Mouse (Mus musculus): ENCODE results near the gene Svs6. TPM values are rescaled to one million over a fixed set of nuclear protein-coding genes. Genes with fewer than 3 reads are reported as not detected.
A peak's percentile ranks its signal among the peaks of the same experiment; 100 is the strongest.
"Not testable (repeated sequence)": the region's sequence is repeated elsewhere in the genome, so short reads cannot be mapped to it uniquely, and the experiment has no call there.

Gene Svs6
- polyA plus RNA-seq, 1 experiment from 2014 or later: not detected

DNA sequence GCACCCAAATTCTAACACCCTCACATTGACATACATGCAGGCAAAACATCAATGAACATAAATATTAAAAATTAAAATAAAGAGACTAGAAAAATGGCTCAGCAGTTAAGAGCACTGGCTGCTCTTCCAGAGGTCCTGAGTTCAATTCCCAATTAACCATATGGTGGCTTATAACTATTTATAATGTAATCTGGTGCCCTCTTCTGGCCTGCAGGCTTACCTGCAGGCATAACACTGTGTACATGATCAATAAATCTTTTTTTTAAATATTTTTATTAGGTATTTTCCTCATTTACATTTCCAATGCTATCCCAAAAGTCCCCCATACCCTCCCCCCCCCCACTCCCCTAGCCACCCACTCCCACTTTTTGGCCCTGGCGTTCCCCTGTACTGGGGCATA lies 27.2 kb downstream of the Svs6 start:
- not testable (repeated sequence) for H3K27ac ChIP-seq (ENCODE audit: low read length); H3K4me1 ChIP-seq (ENCODE audit: insufficient read depth, low read depth, low read length); H3K4me2 ChIP-seq (replicated peaks; ENCODE audit: low read depth, low read length); H3K9me3 ChIP-seq (ENCODE audit: low read length); H3K27me3 ChIP-seq (replicated peaks; ENCODE audit: insufficient read depth, low read length); DNase-seq (ENCODE audit: low spot score); ATAC-seq; H3K9ac ChIP-seq (replicated peaks; ENCODE audit: low read depth); H3K4me3 ChIP-seq (ENCODE audit: low read depth, low read length); H3K36me3 ChIP-seq (ENCODE audit: insufficient read depth, low read length)
- WGBS: 78% methylated on average over 1 of the region's 1 CpGs
- peak; percentile 14; the same call in 1 of the 2 replicates for TF ChIP-seq CTCF (IDR thresholded peaks at IDR 0.05)

DNA sequence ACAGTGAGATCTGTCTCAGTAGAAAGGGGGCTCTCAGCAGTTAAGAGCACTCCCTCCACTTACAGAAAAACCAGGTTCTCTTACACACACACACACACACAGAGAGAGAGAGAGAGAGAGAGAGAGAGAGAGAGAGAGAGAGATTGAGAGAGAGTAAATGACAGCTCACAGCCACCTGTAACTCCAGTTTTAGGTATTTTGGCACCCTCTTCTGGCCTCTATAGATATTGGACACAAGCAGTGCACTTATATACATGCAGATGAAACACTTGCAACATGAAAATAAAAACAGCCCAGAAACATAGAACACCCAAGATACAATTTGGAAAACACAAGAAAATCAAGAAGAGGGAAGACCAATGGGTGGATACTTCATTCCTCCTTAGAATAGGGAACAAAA lies 31.1 kb downstream of the Svs6 start:
- H3K9me3 ChIP-seq (ENCODE audit: low read length); DNase-seq (ENCODE audit: low spot score); ATAC-seq; H3K27me3 ChIP-seq (replicated peaks; ENCODE audit: insufficient read depth, low read length); H3K9ac ChIP-seq (replicated peaks; ENCODE audit: low read depth); H3K27ac ChIP-seq (ENCODE audit: low read length); H3K36me3 ChIP-seq (ENCODE audit: insufficient read depth, low read length); H3K4me1 ChIP-seq (ENCODE audit: insufficient read depth, low read depth, low read length); H3K4me2 ChIP-seq (replicated peaks; ENCODE audit: low read depth, low read length); H3K4me3 ChIP-seq (ENCODE audit: low read depth, low read length): not testable (repeated sequence)
- 0 out of 2 replicates have a peak, but pooled peaks have one; percentile 15 for TF ChIP-seq CTCF (IDR thresholded peaks at IDR 0.05)

DNA sequence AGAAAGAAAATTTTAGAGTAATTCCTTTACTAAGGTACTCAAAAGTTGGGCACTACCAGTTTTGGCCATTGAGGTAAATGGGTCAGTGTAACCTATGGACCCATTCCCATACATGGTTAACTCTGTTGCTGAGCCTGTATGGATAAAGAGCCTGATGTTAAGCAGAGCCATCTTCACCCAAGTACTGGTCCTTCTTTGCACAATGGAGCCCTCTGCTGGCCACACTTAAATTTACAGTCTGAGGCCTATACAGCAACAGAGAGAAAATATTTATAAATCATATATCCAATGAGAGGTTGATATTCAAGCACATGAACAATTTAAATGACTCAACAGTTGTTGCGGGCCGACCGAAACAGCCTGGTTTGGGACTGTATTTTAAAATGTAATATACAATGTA lies 32.4 kb downstream of the Svs6 start:
- WGBS: 96% methylated on average over 3 of the region's 3 CpGs

GRCm38 (mm10) chr2:164352697-164353096 lies 36.1 kb downstream of the Svs6 start:
- WGBS: 87% methylated on average over 3 of the region's 3 CpGs
- TF ChIP-seq EP300 (IDR thresholded peaks at IDR 0.05): no peak
- no peak for TF ChIP-seq CTCF (IDR thresholded peaks at IDR 0.05)
- H3K9ac ChIP-seq (replicated peaks; ENCODE audit: low read depth): no peak overlapping the region
- H3K9me3 ChIP-seq (ENCODE audit: low read length): no peaks in the 10 kb centered on the region
- H3K27ac ChIP-seq (ENCODE audit: low read length): no peak overlapping the region
- H3K27me3 ChIP-seq (replicated peaks; ENCODE audit: insufficient read depth, low read length): no peaks in the 10 kb centered on the region
- ATAC-seq (no peak), DNase-seq (ENCODE audit: low spot score) (no peak)
- no peaks in the 10 kb centered on the region for H3K4me1 ChIP-seq (ENCODE audit: insufficient read depth, low read depth, low read length)
- H3K4me2 ChIP-seq (replicated peaks; ENCODE audit: low read depth, low read length): no peak overlapping the region
- H3K4me3 ChIP-seq (ENCODE audit: low read depth, low read length): no peak overlapping the region
- H3K36me3 ChIP-seq (ENCODE audit: insufficient read depth, low read length): no peaks in the 10 kb centered on the region

More for the DNA sequence above, 32.4 kb downstream of the Svs6 start:
- no peak overlapping the region for H3K4me2 ChIP-seq (replicated peaks; ENCODE audit: low read depth, low read length)
- no peaks in the 10 kb centered on the region for H3K9me3 ChIP-seq (ENCODE audit: low read length)
- H3K27ac ChIP-seq (ENCODE audit: low read length): no peak overlapping the region
- DNase-seq (ENCODE audit: low spot score) (peak; percentile 15), ATAC-seq (no peak)
- H3K27me3 ChIP-seq (replicated peaks; ENCODE audit: insufficient read depth, low read length): no peaks in the 10 kb centered on the region
- H3K4me1 ChIP-seq (ENCODE audit: insufficient read depth, low read depth, low read length): no peaks in the 10 kb centered on the region
- no peak overlapping the region for H3K4me3 ChIP-seq (ENCODE audit: low read depth, low read length)
- no peak overlapping the region for H3K9ac ChIP-seq (replicated peaks; ENCODE audit: low read depth)
- no peaks in the 10 kb centered on the region for H3K36me3 ChIP-seq (ENCODE audit: insufficient read depth, low read length)
- TF ChIP-seq EP300 (IDR thresholded peaks at IDR 0.05): no peak
- TF ChIP-seq CTCF (IDR thresholded peaks at IDR 0.05): peak; percentile 56

DNA sequence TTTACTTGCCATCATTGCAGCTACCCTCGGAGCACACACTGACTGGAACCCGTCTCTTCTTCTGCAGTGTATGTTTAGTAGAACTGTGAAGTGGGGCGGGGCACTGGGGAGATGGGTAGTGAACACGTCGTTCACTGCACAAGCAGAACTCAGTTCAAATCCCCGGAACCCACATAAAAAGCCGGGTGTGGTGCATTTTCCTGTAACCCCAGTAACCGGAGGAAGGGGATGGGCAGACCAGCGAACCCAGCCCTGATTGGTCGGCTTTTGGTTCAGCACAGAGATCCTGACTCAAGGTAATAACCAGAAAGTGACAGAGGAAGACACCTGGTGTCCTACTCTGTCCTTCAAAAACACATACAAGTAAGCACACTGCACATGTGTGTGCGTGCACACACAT lies 36.8 kb downstream of the Svs6 start:
- Histone ChIP-seq H3K4me2 (replicated peaks; ENCODE audit: low read depth, low read length) (no peak overlapping the region), H3K9ac (replicated peaks; ENCODE audit: low read depth) (no peak overlapping the region), H3K36me3 (ENCODE audit: insufficient read depth, low read length) (no peaks in the 10 kb centered on the region), H3K9me3 (ENCODE audit: low read length) (no peaks in the 10 kb centered on the region), H3K4me1 (ENCODE audit: insufficient read depth, low read depth, low read length) (no peaks in the 10 kb centered on the region), H3K27ac (ENCODE audit: low read length) (no peak overlapping the region), H3K4me3 (ENCODE audit: low read depth, low read length) (no peak overlapping the region), H3K27me3 (replicated peaks; ENCODE audit: insufficient read depth, low read length) (no peaks in the 10 kb centered on the region)
- no peak for DNase-seq (ENCODE audit: low spot score)
- WGBS: 82% methylated on average over 11 of the region's 11 CpGs
- TF ChIP-seq CTCF (IDR thresholded peaks at IDR 0.05) (no peak), EP300 (IDR thresholded peaks at IDR 0.05) (no peak)
- ATAC-seq: no peak

GRCm38 (mm10) chr2:164356177-164356967 lies 39.8 kb downstream of the Svs6 start:
- Histone ChIP-seq H3K9me3 (ENCODE audit: low read length) (no peaks in the 10 kb centered on the region), H3K9ac (replicated peaks; ENCODE audit: low read depth) (no peak overlapping the region), H3K4me2 (replicated peaks; ENCODE audit: low read depth, low read length) (no peak overlapping the region), H3K4me3 (ENCODE audit: low read depth, low read length) (no peak overlapping the region), H3K36me3 (ENCODE audit: insufficient read depth, low read length) (no peaks in the 10 kb centered on the region), H3K4me1 (ENCODE audit: insufficient read depth, low read depth, low read length) (no peaks in the 10 kb centered on the region), H3K27ac (ENCODE audit: low read length) (peak overlapping the region; percentile 38; the same call in 1 of the 2 replicates), H3K27me3 (replicated peaks; ENCODE audit: insufficient read depth, low read length) (no peaks in the 10 kb centered on the region)
- TF ChIP-seq EP300 (IDR thresholded peaks at IDR 0.05): peak; percentile 61
- no peak for TF ChIP-seq CTCF (IDR thresholded peaks at IDR 0.05)
- 51% methylated on average over 11 of the region's 11 CpGs for whole genome bisulfite sequencing
- peak; percentile 68 for DNase-seq (ENCODE audit: low spot score)
- ATAC-seq: peak; percentile 64

All from lung, postnatal 0 days (tissue).